In the genomic region with DNA sequence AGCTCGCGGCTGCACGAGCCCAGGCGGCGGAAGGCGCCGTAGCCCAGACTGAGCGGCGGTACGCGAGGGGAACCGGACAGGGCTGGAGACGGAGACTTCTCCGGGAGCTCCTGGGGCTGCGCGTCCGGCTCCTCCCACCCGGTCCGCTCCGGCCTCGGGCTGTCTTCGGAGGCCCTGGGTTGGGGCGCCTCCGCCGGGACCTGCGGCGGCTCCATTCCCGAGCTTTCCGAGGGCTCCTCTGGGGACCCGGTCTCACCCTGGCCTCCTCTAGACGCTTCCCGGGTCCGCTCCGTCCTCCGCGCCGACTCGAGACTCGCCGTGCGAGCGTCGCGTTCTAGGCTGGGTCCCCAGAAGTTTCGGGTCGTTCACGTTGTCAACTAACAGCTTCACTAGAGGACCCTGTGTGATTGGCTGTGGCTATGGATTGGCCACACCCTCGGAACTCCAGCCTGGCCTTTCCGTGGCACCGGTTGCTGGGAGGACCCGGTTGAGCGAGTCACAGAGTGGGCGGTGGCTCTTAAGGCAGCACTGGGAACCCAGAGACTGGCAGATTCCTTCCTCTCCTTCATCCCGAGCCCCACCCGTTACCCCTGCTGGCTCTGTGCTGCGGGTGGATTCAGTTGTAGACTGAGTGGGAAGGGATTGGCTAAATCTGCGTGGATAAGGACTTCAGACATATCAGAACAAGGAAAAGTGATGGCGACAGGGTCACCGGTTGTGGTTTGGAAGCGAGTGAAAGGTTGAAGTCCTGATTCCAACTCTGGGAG, we compare ENCODE assay signal across 8 mouse cellular contexts. TPM values are rescaled to one million over a fixed set of nuclear protein-coding genes. Genes with fewer than 3 reads are reported as not detected.
DNase-seq lines count a peak whose midpoint lies in the region; ATAC-seq lines count a peak whose summit lies in the region.

A gene (minus strand): TSS at position 391 of the 767 bp plus-strand sequence.

- H3K27ac ChIP-seq in embryonic facial prominence, embryonic 12.5 days: no peak within 1 kb of the TSS
- peak within 1 kb of the TSS; percentile 79 for H3K27ac ChIP-seq in heart, embryonic 10.5 days
- no peak within 1 kb of the TSS for H3K27ac ChIP-seq in lung, embryonic 16.5 days (ENCODE audit: low read length)

- peaks cover 15% of the 10 kb centered on the region for H3K4me1 ChIP-seq in embryonic facial prominence, embryonic 12.5 days
- peaks cover 19% of the 10 kb centered on the region for H3K4me1 ChIP-seq in heart, embryonic 10.5 days
- H3K4me1 ChIP-seq in lung, embryonic 16.5 days (replicated peaks; ENCODE audit: control insufficient read depth, insufficient read depth, low read length): peaks cover 15% of the 10 kb centered on the region

- peak within 1 kb of the TSS; percentile 99 for H3K4me2 ChIP-seq in embryonic facial prominence, embryonic 12.5 days (replicated peaks)
- peak within 1 kb of the TSS; percentile 100 for H3K4me2 ChIP-seq in lung, embryonic 16.5 days (ENCODE audit: low read depth, low read length)

- no peaks in the 10 kb centered on the region; the same call in 1 of the 2 replicates for H3K36me3 ChIP-seq in embryonic facial prominence, embryonic 12.5 days
- no peaks in the 10 kb centered on the region for H3K36me3 ChIP-seq in heart, embryonic 10.5 days
- no peaks in the 10 kb centered on the region for H3K36me3 ChIP-seq in lung, embryonic 16.5 days (ENCODE audit: control insufficient read depth, insufficient read depth, low read length)

- H3K9me3 ChIP-seq in embryonic facial prominence, embryonic 12.5 days: no peaks in the 10 kb centered on the region
- no peaks in the 10 kb centered on the region for H3K9me3 ChIP-seq in heart, embryonic 10.5 days
- no peaks in the 10 kb centered on the region for H3K9me3 ChIP-seq in lung, embryonic 16.5 days (ENCODE audit: control insufficient read depth, low read length)

- H3K9ac ChIP-seq in embryonic facial prominence, embryonic 12.5 days: peak within 1 kb of the TSS; percentile 59
- peak within 1 kb of the TSS; percentile 63 for H3K9ac ChIP-seq in lung, embryonic 16.5 days (ENCODE audit: low read length)

- peaks cover 79% of the 10 kb centered on the region for H3K27me3 ChIP-seq in embryonic facial prominence, embryonic 12.5 days
- H3K27me3 ChIP-seq in heart, embryonic 10.5 days (ENCODE audit: insufficient read depth, poor library complexity, severe bottlenecking): peaks cover 91% of the 10 kb centered on the region
- H3K27me3 ChIP-seq in lung, embryonic 16.5 days (ENCODE audit: control insufficient read depth, insufficient read depth, low read depth, low read length): peaks cover 75% of the 10 kb centered on the region

- peak within 1 kb of the TSS; percentile 50 for H3K4me3 ChIP-seq in embryonic facial prominence, embryonic 12.5 days
- peak within 1 kb of the TSS; percentile 74 for H3K4me3 ChIP-seq in heart, embryonic 10.5 days
- peak within 1 kb of the TSS; percentile 62 for H3K4me3 ChIP-seq in lung, embryonic 16.5 days (ENCODE audit: low read length)

- ATAC-seq in embryonic facial prominence, embryonic 12.5 days (ENCODE audit: insufficient number of reproducible peaks, insufficient read depth, low FRiP score, low TSS enrichment): peak; percentile 79
- ATAC-seq in lung, embryonic 16.5 days (ENCODE audit: low read depth): peak; percentile 86

- 2% methylated on average over 60 of the region's 60 CpGs for WGBS in embryonic facial prominence, embryonic 12.5 days
- WGBS in heart, embryonic 10.5 days: 1% methylated on average over 60 of the region's 60 CpGs
- WGBS in lung, embryonic 16.5 days: 2% methylated on average over 60 of the region's 60 CpGs

- DNase-seq in A20 (ENCODE audit: low read depth, low spot score) (peak; percentile 26), NIH3T3 (ENCODE audit: low read depth) (peak; percentile 63)
- peak; percentile 86 for DNase-seq in heart, embryonic 10.5 days (ENCODE audit: low spot score)
- DNase-seq in kidney, adult 9 months: peak; percentile 68
- DNase-seq in ovary, adult 18-20 months (ENCODE audit: low spot score): peak; percentile 57
- DNase-seq in layer of hippocampus, postnatal 25 days (ENCODE audit: extremely low spot score in 1 of 2, low spot score in 1 of 2): no peak

RNA-seq across cellular contexts. Expression of the gene that starts here (rescaled TPM):
- 0.34 and 0.61 TPM in 2 replicates for polyA plus RNA-seq in embryonic facial prominence, embryonic 12.5 days (2016; fragmentation: Nextera tagmentation; extraction: Ambion mirVana)
- polyA plus RNA-seq in heart, embryonic 10.5 days (2016; fragmentation: Nextera tagmentation; extraction: Ambion mirVana): 0.10 TPM in 1 of 2 replicates, not detected in the other
- polyA plus RNA-seq in lung, embryonic 16.5 days (2015; fragmentation: Nextera tagmentation; extraction: Ambion mirVana): 0.09 and 0.15 TPM in 2 replicates
- 1 to 10 TPM in 1 of 2 experiments, under 1 TPM in 1; 0.94 to 1.4 TPM for total RNA-seq in layer of hippocampus, postnatal 25 days (2021)

Comparison
In these comparisons a context has a peak if more than half of its experiments do, and no peak if none do; other contexts are left out.
1. Peak in ATAC-seq, H3K4me3 ChIP-seq, H3K9ac ChIP-seq and H3K4me2 ChIP-seq in embryonic facial prominence, embryonic 12.5 days; RNA of the gene not detected or under 1 TPM.
2. Peak in DNase-seq, H3K4me3 ChIP-seq and H3K27ac ChIP-seq in heart, embryonic 10.5 days; RNA of the gene not detected or under 1 TPM.
3. Peak in ATAC-seq, H3K4me3 ChIP-seq, H3K9ac ChIP-seq and H3K4me2 ChIP-seq in lung, embryonic 16.5 days; RNA of the gene not detected or under 1 TPM.
4. DNase-seq: peak in A20 (single experiment), NIH3T3 (single experiment), kidney, adult 9 months (single experiment) and ovary, adult 18-20 months (single experiment); none in layer of hippocampus, postnatal 25 days (0 of 2).
5. Peak in every context shown above with its lines, with median percentiles within 50 percentile points of each other: H3K4me3 ChIP-seq.